Mouse (Mus musculus): Measurements from ENCODE around the gene Smad1.

- TF ChIP-seq CTCF (IDR thresholded peaks at IDR 0.05; ENCODE audit: low read depth) (no peak), EP300 (IDR thresholded peaks at IDR 0.05; ENCODE audit: low read depth) (no peak)
These were observed 11.2 kb upstream of the Smad1 start for GRCm38 (mm10) chr8:79410501-79410900.
